Mouse (Mus musculus) midbrain, embryonic 13.5 days (tissue): ENCODE data around the gene Pym1. TPM values are rescaled to one million over a fixed set of nuclear protein-coding genes. Genes with fewer than 3 reads are reported as not detected.

ENCODE experiments used
- ATAC-seq: fragments of 200-750 bp; cut with Nextera tagmentation; 2 replicates; pipeline ENCODE4 v1.8.0; 2017; ENCODE audit warnings: mild to moderate bottlenecking, moderate TSS enrichment, moderate library complexity
- H3K27ac ChIP-seq: fragments of 300-500 bp; sonication (generic); 2 replicates; pipeline ENCODE4 v1.5.1; 2015; ENCODE audit warnings: inconsistent platforms, mild to moderate bottlenecking, moderate library complexity
- H3K27me3 ChIP-seq: fragments of 300-500 bp; sonication (generic); 2 replicates; pipeline ENCODE4 v1.6.1; 2015; ENCODE audit warnings: mild to moderate bottlenecking, inconsistent platforms
- H3K36me3 ChIP-seq: fragments of 300-500 bp; sonication (generic); 2 replicates; pipeline ENCODE4 v1.6.1; 2015; ENCODE audit warnings: mild to moderate bottlenecking, inconsistent platforms
- H3K4me1 ChIP-seq: fragments of 300-500 bp; sonication (generic); replicated peaks from 2 replicates; pipeline ENCODE4 v1.6.1; 2015; ENCODE audit warnings: inconsistent platforms
- H3K4me2 ChIP-seq: fragments of 300-500 bp; sonication (generic); replicated peaks from 2 replicates; pipeline ENCODE4 v1.6.1; 2015; ENCODE audit warnings: moderate library complexity, mild to moderate bottlenecking, inconsistent platforms
- H3K4me3 ChIP-seq: fragments of 300-500 bp; sonication (generic); replicated peaks from 2 replicates; pipeline ENCODE4 v1.5.1; 2015; ENCODE audit warnings: mild to moderate bottlenecking, inconsistent platforms
- H3K9ac ChIP-seq: fragments of 300-500 bp; sonication (generic); replicated peaks from 2 replicates; pipeline ENCODE4 v1.6.1; 2015; ENCODE audit warnings: mild to moderate bottlenecking, inconsistent platforms
- H3K9me3 ChIP-seq: fragments of 300-500 bp; sonication (generic); 2 replicates; pipeline ENCODE4 v1.6.1; 2016; ENCODE audit warnings: mild to moderate bottlenecking, inconsistent platforms
- WGBS: fragments of 180-500 bp; shearing (Covaris S2); methylation state at CpG from one replicate; pipeline ENCODE4 v1.1.7; 2015; 5-methylcytosine and 5-hydroxymethylcytosine counted together
- polyA plus RNA-seq: library from polyadenylated mRNA; unstranded; fragments of >200 nt; fragmentation: Nextera tagmentation; extraction: Ambion mirVana; gene quantifications from 2 replicates; pipeline ENCODE4 v1.2.1, GENCODE M21; 2015

Gene Pym1
- polyA plus RNA-seq, 1 experiment from 2014 or later, result 51.8 TPM

DNA sequence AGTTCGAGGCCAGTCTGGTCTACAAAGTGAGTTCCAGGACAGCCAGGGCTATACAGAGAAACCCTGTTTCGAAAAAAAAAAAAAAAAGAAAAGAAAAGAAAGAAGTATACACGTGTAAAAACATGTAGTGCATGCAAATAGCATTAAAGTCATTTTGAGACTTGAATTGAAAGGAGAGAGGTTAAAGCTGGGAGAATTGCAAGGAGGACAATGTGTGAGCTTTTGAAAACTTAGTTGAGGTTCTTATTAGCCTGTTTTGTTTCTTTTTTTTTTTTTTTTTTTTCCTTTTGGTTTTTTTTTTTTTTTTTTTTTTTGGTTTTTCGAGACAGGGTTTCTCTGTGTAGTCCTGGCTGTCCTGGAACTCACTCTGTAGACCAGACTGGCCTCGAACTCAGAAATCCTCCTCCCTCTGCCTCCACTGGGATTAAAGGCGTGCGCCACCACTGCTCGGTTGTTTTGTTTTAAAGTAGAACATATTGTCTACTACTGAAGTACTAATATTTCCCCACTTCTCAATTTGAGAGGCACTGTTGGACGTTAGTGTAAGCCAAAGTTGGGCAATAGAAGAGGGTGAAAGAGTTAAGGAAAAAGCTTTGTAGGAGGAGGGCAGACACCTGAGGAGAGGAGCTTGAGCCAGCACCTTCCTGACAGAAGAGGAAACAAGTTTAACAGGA, 580 bp upstream of the Pym1 start:
- 43% methylated on average over 9 of the region's 9 CpGs for WGBS
- Histone ChIP-seq H3K4me2 (peak overlapping the region; percentile 93), H3K27me3 (peaks cover 45% of the 10 kb centered on the region), H3K4me1 (peaks cover 46% of the 10 kb centered on the region), H3K27ac (peak overlapping the region; percentile 90), H3K36me3 (no peaks in the 10 kb centered on the region), H3K9me3 (no peaks in the 10 kb centered on the region), H3K4me3 (peak overlapping the region; percentile 78), H3K9ac (peak overlapping the region; percentile 79)
- no peak for ATAC-seq

GRCm38 (mm10) chr10:128748252-128748864, 669 bp downstream of the Pym1 start:
- Histone ChIP-seq H3K27ac (peak overlapping the region; percentile 90), H3K27me3 (peaks cover 32% of the 10 kb centered on the region), H3K36me3 (peaks cover 9% of the 10 kb centered on the region), H3K4me3 (peak overlapping the region; percentile 78), H3K9me3 (no peaks in the 10 kb centered on the region), H3K9ac (peak overlapping the region; percentile 79), H3K4me1 (peaks cover 41% of the 10 kb centered on the region), H3K4me2 (peak overlapping the region; percentile 93)
- ATAC-seq, result peak; percentile 95
- under 1% methylated on average over 37 of the region's 37 CpGs for WGBS

- Histone ChIP-seq H3K4me3 (no peak overlapping the region), H3K27ac (no peak overlapping the region), H3K4me2 (no peak overlapping the region), H3K9me3 (no peaks in the 10 kb centered on the region), H3K27me3 (no peaks in the 10 kb centered on the region), H3K9ac (no peak overlapping the region), H3K4me1 (no peaks in the 10 kb centered on the region), H3K36me3 (peaks cover under 1% of the 10 kb centered on the region; the same call in 1 of the 2 replicates)
- ATAC-seq, result no peak
- WGBS, result 82% methylated on average over 2 of the region's 2 CpGs
Measured at GRCm38 (mm10) chr10:128772895-128773294, 25.2 kb downstream of the Pym1 start.

DNA sequence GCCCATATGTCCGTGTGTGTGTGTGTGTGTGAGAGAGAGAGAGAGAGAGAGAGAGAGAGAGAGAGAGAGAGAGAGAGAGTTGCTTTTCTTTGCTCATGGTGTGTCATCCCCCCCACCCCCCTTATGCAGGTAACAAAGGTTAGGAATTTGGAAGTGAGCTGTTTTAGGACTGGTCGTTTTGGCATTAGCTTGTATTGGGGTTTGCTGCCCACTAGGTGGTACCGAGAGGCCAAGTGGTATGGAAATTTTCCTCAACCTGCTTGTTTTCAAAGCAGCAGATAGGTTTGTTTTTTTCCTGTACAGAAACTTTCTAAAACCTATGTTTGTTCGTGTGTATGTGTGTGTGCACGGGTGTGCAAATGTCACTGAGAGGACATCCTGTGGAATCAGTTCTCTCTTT, 26.0 kb downstream of the Pym1 start:
- Histone ChIP-seq H3K27ac (no peak overlapping the region), H3K9ac (no peak overlapping the region), H3K4me3 (no peak overlapping the region), H3K9me3 (no peaks in the 10 kb centered on the region), H3K4me1 (no peaks in the 10 kb centered on the region), H3K4me2 (no peak overlapping the region), H3K27me3 (no peaks in the 10 kb centered on the region), H3K36me3 (no peaks in the 10 kb centered on the region)
- WGBS, result 38% methylated on average over 5 of the region's 5 CpGs
- ATAC-seq, result no peak

DNA sequence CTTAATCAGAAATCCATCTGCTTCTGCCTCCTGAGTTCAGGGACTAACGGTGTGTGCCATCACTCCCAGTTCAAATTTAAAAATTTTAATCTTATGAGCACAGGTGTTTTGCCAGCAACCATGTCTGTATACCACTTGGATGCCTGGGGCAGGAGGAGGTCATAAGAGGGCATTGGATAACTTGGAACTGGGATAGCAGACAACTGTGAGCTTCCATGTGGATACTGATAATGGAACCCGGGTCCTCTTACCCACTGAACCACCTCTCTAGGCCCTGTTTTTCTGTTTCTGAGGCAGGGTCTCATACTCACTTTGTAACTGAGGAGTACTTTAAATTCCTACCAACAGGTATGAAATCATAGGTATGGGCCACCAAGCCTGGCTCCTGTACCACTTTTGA, 30.8 kb downstream of the Pym1 start:
- WGBS, result 90% methylated on average over 2 of the region's 2 CpGs
- no peak for ATAC-seq

GRCm38 (mm10) chr10:128779011-128779795, 31.5 kb downstream of the Pym1 start:
- 41% methylated on average over 8 of the region's 8 CpGs for WGBS

More for the DNA sequence above, 30.8 kb downstream of the Pym1 start:
- Histone ChIP-seq H3K4me3 (no peak overlapping the region), H3K9me3 (no peaks in the 10 kb centered on the region), H3K9ac (no peak overlapping the region), H3K4me2 (no peak overlapping the region), H3K4me1 (no peaks in the 10 kb centered on the region; the same call in 1 of the 2 replicates), H3K36me3 (no peaks in the 10 kb centered on the region), H3K27me3 (no peaks in the 10 kb centered on the region), H3K27ac (no peak overlapping the region)

DNA sequence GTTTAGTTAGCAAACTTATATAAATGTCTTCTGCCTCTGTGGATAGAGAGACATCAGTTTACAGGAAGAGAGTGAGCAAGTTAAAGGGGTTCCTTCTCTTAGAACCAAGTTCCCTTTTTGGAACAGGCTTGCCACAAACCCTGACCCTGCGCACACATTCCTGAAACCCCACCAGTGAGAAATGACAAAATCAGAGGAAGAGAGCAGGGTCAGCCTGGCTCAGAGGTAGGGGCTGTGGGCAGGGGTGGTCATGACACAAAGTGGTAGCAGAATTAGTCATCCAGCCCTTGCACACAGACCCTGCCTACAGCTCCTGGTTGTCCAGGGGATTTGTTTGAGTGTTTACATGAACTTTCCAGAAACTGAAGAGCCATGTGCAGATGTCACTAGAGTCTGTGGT, 32.5 kb downstream of the Pym1 start:
- Histone ChIP-seq H3K9ac (no peak overlapping the region), H3K9me3 (peaks cover 8% of the 10 kb centered on the region; the same call in 1 of the 2 replicates), H3K4me2 (no peak overlapping the region), H3K27me3 (no peaks in the 10 kb centered on the region), H3K27ac (no peak overlapping the region), H3K4me3 (no peak overlapping the region), H3K4me1 (no peaks in the 10 kb centered on the region; the same call in 1 of the 2 replicates), H3K36me3 (no peaks in the 10 kb centered on the region)
- no peak for ATAC-seq
- WGBS, result 96% methylated on average over 1 of the region's 1 CpGs

More at GRCm38 (mm10) chr10:128779011-128779795, 31.5 kb downstream of the Pym1 start:
- ATAC-seq, result no peak
- no peaks in the 10 kb centered on the region for H3K27me3 ChIP-seq
- H3K4me1 ChIP-seq, result no peaks in the 10 kb centered on the region; the same call in 1 of the 2 replicates
- no peaks in the 10 kb centered on the region for H3K36me3 ChIP-seq
- no peak overlapping the region for H3K4me2 ChIP-seq
- H3K9me3 ChIP-seq, result peaks cover 7% of the 10 kb centered on the region; the same call in 1 of the 2 replicates
- no peak overlapping the region for H3K27ac ChIP-seq
- no peak overlapping the region for H3K4me3 ChIP-seq
- no peak overlapping the region for H3K9ac ChIP-seq

GRCm38 (mm10) chr10:128790398-128791124, 42.9 kb downstream of the Pym1 start, which contains the start of gene Mmp19:
Mmp19 (plus strand) TSS chr10:128790910.
- Histone ChIP-seq H3K9ac (no peak within 1 kb of the TSS), H3K27me3 (no peaks in the 10 kb centered on the region), H3K4me2 (no peak within 1 kb of the TSS), H3K27ac (no peak within 1 kb of the TSS), H3K4me3 (no peak within 1 kb of the TSS), H3K4me1 (no peaks in the 10 kb centered on the region), H3K9me3 (no peaks in the 10 kb centered on the region), H3K36me3 (no peaks in the 10 kb centered on the region)
- no peak for ATAC-seq
- WGBS, result 56% methylated on average over 7 of the region's 7 CpGs

GRCm38 (mm10) chr10:128792041-128792440, 44.4 kb downstream of the Pym1 start:
- H3K4me2 ChIP-seq, result no peak overlapping the region
- no peak overlapping the region for H3K4me3 ChIP-seq
- no peak overlapping the region for H3K27ac ChIP-seq
- no peak overlapping the region for H3K9ac ChIP-seq
- H3K27me3 ChIP-seq, result no peaks in the 10 kb centered on the region
- H3K4me1 ChIP-seq, result no peaks in the 10 kb centered on the region
- no peaks in the 10 kb centered on the region; the same call in 1 of the 2 replicates for H3K36me3 ChIP-seq
- no peak for ATAC-seq
- no peaks in the 10 kb centered on the region for H3K9me3 ChIP-seq

GRCm38 (mm10) chr10:128793258-128793657, 45.6 kb downstream of the Pym1 start:
- 95% methylated on average over 1 of the region's 1 CpGs for WGBS
- Histone ChIP-seq H3K9me3 (no peaks in the 10 kb centered on the region), H3K9ac (no peak overlapping the region), H3K27me3 (no peaks in the 10 kb centered on the region), H3K4me3 (no peak overlapping the region), H3K27ac (no peak overlapping the region), H3K4me1 (no peaks in the 10 kb centered on the region), H3K36me3 (peaks cover 3% of the 10 kb centered on the region), H3K4me2 (no peak overlapping the region)
- ATAC-seq, result no peak

DNA sequence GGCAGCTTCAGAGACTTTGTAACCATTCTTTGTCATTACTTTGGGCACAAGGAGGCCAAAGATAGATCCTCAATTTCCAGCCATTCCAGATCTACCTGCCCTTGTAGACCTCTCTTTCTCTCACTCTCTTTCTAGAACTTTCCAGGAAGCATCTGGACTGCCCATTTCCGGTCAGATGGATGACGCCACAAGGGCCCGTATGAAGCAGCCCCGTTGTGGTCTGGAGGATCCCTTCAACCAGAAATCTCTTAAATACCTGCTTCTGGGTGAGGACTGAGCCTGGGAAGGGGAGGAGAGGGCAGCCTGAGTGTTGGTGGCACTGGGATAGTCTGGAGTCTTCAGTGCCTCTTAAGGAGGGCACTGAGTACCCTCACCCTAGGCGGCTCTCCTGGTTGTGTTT, 46.7 kb downstream of the Pym1 start:
- H3K9me3 ChIP-seq, result no peaks in the 10 kb centered on the region
- no peak overlapping the region for H3K4me3 ChIP-seq
- H3K27me3 ChIP-seq, result no peaks in the 10 kb centered on the region
- H3K27ac ChIP-seq, result no peak overlapping the region
- H3K4me1 ChIP-seq, result no peaks in the 10 kb centered on the region
- WGBS, result 89% methylated on average over 5 of the region's 5 CpGs
- no peak for ATAC-seq
- H3K4me2 ChIP-seq, result no peak overlapping the region
- no peak overlapping the region for H3K9ac ChIP-seq
- H3K36me3 ChIP-seq, result peaks cover 11% of the 10 kb centered on the region
